Mouse (Mus musculus) splenic B cell, adult 2 months (primary cell): ENCODE measurements around the gene Rab43.

Experiments
- DNase-seq: peaks from one replicate; pipeline ENCODE4 v3.0.0-alpha.2; 2011; ENCODE audit warnings: low read depth, low spot score
- H3K27me3 ChIP-seq: 2 replicates; pipeline ENCODE4 v1.6.1; 2012; ENCODE audit warnings: mild to moderate bottlenecking, low read length, moderate library complexity, mixed read lengths; ENCODE audit not compliant: control insufficient read depth, poor library complexity, insufficient read depth, severe bottlenecking
- H3K36me3 ChIP-seq: 2 replicates; pipeline ENCODE4 v1.6.1; 2012; ENCODE audit warnings: mild to moderate bottlenecking, low read length, moderate library complexity, mixed read lengths; ENCODE audit not compliant: control insufficient read depth, poor library complexity, insufficient read depth, severe bottlenecking

Gene Rab43

DNA sequence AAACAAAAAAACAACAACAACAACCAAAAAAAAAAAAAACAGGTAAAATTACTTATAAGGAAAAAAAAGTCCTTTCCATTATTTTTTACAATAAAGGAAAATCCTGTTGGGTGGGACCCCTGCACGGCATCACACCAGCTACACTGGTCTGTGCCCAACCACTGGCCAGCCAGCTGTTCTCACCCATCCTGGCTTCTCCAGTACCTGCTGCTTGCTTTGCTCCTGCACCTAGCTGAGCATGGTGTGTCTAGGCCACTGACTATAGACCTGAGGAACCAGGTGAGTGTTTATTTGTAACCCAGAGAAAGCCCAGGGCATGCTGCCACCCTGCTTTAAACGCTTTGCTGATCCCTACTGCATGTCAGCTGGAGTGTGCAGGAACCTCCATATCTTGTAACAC, 8.4 kb upstream of the Rab43 start:
- peaks cover 19% of the 10 kb centered on the region for H3K36me3 ChIP-seq
- no peak for DNase-seq
- H3K27me3 ChIP-seq: no peaks in the 10 kb centered on the region; the same call in 1 of the 2 replicates

- peaks cover 3% of the 10 kb centered on the region; the same call in 1 of the 2 replicates for H3K36me3 ChIP-seq
- DNase-seq: no peak
- H3K27me3 ChIP-seq: no peaks in the 10 kb centered on the region; the same call in 1 of the 2 replicates
These were observed 2.5 kb upstream of the Rab43 start for GRCm38 (mm10) chr6:87814486-87814885.

DNA sequence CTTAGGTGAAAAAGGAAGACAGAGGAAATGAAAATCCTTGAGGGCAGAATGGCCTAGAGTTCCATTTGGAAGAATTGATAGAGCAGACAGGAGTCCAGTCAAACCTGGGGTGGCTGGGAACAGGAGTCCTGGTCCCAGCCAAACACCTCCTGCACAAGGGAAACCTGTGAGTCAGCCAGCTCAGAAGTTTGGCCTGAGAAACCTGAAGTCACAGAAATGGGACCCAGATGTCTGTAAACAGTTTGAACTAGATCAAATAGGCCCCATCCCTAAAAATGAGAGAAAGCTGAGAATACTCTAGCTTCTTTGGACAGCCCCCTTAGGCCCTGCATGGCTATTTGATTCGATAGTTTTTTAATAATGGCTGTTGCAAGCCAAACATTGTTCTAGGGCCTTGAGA, 692 bp upstream of the Rab43 start:
- Histone ChIP-seq H3K27me3 (no peaks in the 10 kb centered on the region; the same call in 1 of the 2 replicates), H3K36me3 (peaks cover 2% of the 10 kb centered on the region; the same call in 1 of the 2 replicates)
- no peak for DNase-seq

DNA sequence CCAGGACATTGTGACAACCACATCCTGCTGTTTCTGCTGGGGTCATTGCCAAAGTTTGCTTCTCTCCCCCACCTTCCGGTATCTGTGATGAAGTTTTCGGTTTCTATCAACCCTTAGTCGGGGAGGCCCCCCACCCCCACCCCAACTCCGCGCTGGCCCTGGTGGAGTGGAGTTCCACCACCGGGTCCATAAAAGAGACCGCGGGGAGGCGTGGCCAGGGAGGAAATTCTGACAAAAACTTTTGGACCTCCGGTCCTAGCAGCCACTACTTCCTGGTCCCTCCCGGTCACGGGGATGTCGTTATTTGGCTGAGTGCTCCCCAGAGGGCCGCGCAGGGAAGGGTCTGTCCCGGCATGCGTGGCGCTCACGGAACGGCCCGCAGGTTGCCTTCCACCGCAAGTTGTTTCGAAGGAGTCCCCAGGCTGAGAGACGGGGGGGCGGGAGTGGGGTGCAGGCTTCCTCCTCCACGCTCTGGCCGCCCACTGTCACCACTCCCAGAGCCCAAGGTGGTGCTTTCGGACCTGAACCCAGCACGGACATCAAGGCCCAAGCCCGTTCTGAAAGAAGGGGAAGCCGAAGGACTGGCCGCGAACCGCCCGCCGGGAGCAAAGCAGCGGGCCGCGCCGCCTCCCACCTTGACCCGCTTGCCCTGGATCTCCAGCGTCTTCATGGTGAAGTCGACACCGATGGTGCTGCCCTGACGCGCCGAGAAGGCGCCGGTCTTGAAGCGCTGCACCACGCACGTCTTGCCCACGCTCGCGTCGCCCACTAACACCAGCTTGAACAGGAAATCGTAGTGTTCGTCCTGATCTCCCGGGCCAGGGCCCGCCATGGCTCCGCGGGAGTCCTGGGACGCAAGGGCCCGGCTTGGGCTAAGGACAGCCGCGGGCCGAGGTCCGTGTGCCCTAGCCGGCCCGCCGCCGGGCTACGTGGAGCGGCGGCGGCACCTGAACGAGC, 973 bp downstream of the Rab43 start:
- Histone ChIP-seq H3K36me3 (no peaks in the 10 kb centered on the region; the same call in 1 of the 2 replicates), H3K27me3 (no peaks in the 10 kb centered on the region)
- DNase-seq: peak; percentile 80

DNA sequence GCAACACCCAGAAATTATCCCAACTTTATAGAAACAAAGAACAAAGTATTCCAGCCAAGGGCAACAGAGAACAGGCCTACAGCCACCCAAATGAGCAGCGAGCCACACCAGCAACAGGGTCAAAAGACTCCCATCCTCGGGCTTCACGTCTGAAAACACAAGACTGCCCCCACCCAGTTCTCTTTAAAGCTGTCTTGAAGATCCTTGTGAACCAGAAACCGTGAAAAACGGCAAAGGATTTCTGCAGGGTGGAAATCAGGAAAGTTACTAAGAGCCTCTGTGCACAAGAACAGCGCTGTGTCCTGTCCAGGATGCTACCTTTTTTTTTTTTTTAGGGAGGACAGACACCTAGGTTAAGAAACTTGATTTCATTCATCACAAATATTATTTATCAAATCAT, 1.7 kb downstream of the Rab43 start:
- Histone ChIP-seq H3K27me3 (no peaks in the 10 kb centered on the region), H3K36me3 (no peaks in the 10 kb centered on the region)
- DNase-seq: no peak

GRCm38 (mm10) chr6:87809651-87810161, 2.3 kb downstream of the Rab43 start:
- H3K27me3 ChIP-seq: no peaks in the 10 kb centered on the region
- peak; percentile 14 for DNase-seq
- no peaks in the 10 kb centered on the region; the same call in 1 of the 2 replicates for H3K36me3 ChIP-seq

- Histone ChIP-seq H3K36me3 (no peaks in the 10 kb centered on the region; the same call in 1 of the 2 replicates), H3K27me3 (no peaks in the 10 kb centered on the region)
- peak; percentile 68 for DNase-seq
These were observed 2.8 kb downstream of the Rab43 start for GRCm38 (mm10) chr6:87809144-87809543.

- no peaks in the 10 kb centered on the region; the same call in 1 of the 2 replicates for H3K36me3 ChIP-seq
- DNase-seq: no peak
- no peaks in the 10 kb centered on the region for H3K27me3 ChIP-seq
These were observed 3.4 kb downstream of the Rab43 start for GRCm38 (mm10) chr6:87808521-87808920.

DNA sequence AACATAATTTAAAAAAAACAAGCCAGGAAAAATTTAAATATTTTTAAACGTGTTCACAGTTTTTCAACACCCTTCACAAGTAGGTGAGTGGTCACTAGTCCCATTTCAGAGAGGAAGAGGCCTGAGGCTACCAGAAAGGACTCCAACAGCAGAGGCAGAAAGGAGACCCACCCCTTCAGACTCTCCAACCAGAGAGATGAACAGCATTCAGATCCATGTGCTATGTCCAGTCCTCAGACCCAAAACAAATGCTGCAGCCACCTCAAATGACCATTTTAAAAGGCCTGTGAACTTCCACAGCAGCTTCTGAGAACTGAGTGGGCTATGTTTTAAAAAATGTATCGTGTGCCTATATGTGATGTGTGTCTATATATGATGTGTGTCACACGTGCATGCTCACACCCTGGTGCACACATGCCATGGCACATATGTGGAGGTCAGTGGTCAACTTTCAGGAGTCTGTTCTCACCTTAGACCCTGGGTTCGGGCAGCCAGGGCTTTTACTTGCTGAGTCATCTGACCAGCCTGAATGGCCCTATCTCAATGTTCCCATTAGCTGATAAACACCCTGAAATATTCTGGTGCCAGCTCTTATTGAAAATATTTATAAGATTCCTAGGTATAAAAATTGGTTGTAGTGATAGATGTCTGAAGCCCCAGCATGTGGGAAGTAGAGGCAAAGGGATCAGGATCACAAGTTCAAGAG, 4.1 kb downstream of the Rab43 start:
- no peak for DNase-seq
- no peaks in the 10 kb centered on the region for H3K27me3 ChIP-seq
- H3K36me3 ChIP-seq: no peaks in the 10 kb centered on the region; the same call in 1 of the 2 replicates

DNA sequence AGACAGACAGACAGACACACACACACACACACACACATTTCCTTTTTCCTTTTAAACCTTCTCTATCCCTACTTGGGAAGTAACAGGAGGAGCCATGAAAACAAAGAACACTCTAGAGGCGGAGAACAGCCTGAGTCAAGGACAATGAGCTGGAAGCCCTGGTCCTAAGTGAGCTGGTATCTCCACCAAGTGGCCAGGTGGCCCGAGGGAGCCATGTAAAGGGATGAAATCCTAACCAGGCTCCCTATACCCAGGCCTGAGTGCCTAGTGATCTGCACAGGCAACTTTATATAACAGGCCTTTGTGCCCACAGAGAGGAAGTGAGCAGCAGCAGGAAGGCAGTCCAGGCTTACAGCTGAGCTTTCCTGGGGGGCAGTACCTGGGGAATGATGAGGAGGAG, 5.1 kb downstream of the Rab43 start:
- H3K27me3 ChIP-seq: no peaks in the 10 kb centered on the region
- peak; percentile 22 for DNase-seq
- no peaks in the 10 kb centered on the region; the same call in 1 of the 2 replicates for H3K36me3 ChIP-seq

GRCm38 (mm10) chr6:87806028-87806427, 5.9 kb downstream of the Rab43 start:
- peak; percentile 74 for DNase-seq
- Histone ChIP-seq H3K27me3 (no peaks in the 10 kb centered on the region), H3K36me3 (no peaks in the 10 kb centered on the region; the same call in 1 of the 2 replicates)

DNA sequence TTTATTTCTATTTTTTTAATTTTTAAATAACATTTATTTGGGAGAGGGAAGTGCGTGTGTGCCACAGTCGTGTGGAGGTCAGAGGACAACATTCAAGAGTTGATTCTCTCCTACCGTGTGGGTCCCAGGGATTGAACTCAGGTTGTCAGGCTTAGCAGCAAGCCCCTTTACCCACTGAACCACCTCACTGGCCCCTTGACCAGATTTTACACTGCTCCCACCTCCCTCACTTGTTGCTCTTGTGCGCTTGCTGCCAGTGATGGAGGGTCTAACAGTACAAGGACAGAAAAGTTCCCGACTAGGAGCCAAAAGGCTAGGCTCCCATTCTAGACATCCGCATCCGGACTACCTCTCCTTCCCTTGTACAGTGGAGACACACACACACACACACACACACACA, 6.5 kb downstream of the Rab43 start:
- H3K27me3 ChIP-seq: no peaks in the 10 kb centered on the region
- H3K36me3 ChIP-seq: no peaks in the 10 kb centered on the region; the same call in 1 of the 2 replicates
- no peak for DNase-seq

DNA sequence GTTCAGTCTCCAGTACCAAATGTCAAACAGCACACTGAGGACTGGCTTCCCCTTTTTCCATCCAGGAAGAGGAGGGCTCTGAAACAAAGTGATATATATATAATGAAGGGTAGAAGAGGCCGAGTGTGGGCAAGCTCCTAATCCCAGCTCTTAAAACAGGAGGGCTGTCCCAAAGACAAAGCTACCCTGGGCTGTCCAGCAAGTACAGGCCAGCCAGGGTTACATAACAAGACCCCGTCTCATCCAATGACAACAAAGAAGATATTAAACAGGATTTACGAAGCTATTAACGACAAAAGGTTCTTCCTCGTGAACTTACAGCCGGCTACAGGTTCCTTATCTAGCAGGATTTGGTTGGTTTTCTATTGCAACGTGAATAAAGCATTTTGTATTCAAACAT, 7.1 kb downstream of the Rab43 start:
- Histone ChIP-seq H3K36me3 (no peaks in the 10 kb centered on the region; the same call in 1 of the 2 replicates), H3K27me3 (no peaks in the 10 kb centered on the region)
- no peak for DNase-seq

GRCm38 (mm10) chr6:87804036-87804435, 7.9 kb downstream of the Rab43 start:
- Histone ChIP-seq H3K36me3 (no peaks in the 10 kb centered on the region; the same call in 1 of the 2 replicates), H3K27me3 (no peaks in the 10 kb centered on the region)
- no peak for DNase-seq
